Mouse (Mus musculus) effector memory CD4-positive, alpha-beta T cell, adult 7 months (primary cell): ENCODE measurements around the gene Abcb6. TPM values are rescaled to one million over a fixed set of nuclear protein-coding genes. Genes with fewer than 3 reads are reported as not detected.

Source experiments
- polyA plus RNA-seq: library from polyadenylated mRNA; unstranded; fragments of 100-300 nt; shearing (Covaris generic); gene quantifications from one replicate; pipeline ENCODE4 v1.2.1, GENCODE M21; 2017

The Abcb6 gene
- polyA plus RNA-seq, result 3.3 TPM

GRCm38 (mm10) chr1:75180105-75180590 lies at the start of gene Abcb6:
TSS of gene Abcb6 (minus strand) at chr1:75180392.

GRCm38 (mm10) chr1:75219531-75219930 lies 39.3 kb upstream of the Abcb6 start, which contains the start of gene Tuba4a:
TSS of gene Tuba4a (minus strand) at chr1:75219865.

DNA sequence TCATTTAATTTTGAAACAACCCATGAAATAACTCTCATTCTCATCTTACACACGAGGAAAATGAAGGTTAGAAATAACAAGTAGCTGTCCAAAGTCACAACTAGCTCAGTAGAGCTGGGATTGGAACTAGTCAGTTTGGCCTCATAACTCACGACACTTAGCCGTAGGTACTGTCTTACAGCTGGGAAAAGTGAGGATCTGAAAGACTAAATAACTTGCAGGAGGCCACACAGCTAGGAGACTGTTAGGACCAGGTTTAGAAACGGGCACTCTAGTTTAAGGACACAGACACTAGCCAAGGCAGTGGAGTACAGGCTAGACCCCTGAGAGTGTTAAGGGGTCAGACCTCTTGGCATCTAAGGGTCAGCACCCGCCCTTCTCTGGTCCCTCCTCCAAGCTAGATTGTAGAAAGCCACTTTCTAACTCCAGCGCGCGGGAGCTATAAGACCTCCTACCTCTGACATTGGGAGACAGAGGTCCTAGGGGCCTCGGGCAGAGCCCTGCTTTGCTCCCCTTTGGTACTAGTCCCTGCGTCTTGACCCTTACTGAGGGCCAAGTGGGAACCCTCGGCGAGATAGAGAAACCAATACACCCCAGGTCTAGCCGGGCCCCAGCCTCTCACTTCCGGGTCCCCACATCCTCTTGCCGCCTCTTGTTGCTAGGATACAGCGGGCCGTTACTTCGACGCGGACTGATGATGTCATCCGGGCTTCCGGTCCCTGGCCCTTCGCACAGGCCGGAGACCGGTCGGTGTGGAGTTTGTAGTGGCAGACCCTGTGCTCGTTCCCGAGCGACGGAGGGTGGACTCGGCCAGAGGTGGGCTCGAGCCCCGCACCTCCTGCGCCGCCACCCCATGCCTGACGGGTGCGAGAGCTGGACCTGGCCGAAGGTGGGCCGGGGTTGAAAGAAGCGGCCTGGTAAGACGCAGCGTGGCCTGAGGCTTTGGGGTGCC lies 30.2 kb upstream of the Abcb6 start, which contains the start of the genes Glb1l and Stk16:
TSS of gene Glb1l (minus strand) at position 678 of the 952 bp plus-strand sequence.
TSS of gene Stk16 (plus strand) at position 703 of the 952 bp plus-strand sequence.

GRCm38 (mm10) chr1:75191622-75192402 lies 11.6 kb upstream of the Abcb6 start, which contains the start of the genes Ankzf1 and Atg9a:
TSS of gene Ankzf1 (plus strand) at chr1:75192151.
TSS of gene Atg9a (minus strand) at chr1:75192196.

DNA sequence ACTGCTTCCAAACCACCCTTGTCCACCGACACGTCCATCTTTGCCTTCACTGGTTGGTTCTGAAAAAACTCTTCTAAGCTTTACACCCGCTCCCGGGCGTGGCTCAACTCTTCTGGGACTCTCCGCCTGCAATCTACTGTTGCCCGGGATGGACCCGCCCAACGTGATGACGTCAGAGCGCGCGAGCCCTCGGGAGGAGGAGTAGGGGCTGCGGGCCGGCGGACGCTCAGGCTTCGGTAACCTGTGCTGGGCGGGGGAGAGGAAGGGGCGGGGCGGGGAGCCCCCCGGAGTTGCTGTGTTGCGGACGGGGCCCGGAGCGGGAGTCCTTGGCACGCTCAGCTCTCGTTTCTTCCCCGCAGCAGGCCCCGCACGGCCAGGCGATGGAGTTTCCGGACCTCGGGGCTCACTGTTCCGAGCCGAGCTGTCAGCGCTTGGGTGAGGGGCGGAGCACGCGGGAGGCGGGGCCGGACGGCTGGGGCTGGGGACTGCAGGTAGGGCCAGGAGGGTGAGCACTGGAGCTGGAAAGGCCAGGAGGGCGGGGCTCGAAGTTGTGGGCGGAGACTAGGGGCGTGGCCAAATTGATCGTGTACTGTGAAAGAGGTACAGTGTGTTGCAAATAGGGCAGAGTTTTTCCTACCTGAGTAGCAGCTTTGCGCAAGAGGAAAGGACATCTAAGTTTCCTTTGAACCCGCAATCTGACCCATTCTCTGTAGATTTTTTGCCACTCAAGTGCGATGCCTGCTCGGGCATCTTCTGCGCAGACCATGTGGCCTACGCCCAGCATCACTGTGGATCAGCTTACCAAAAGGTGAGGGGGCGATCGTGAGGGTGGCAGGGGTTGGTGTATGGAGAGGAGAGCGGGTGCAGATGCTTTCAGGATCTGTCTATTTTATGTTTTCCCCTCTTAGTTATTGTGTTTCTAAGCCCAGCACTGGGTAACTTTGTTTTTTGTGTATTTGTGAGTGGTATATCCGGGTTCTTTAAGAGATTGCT lies 11.4 kb downstream of the Abcb6 start, which contains the start of gene Zfand2b:
TSS of gene Zfand2b (plus strand) at position 175 of the 993 bp plus-strand sequence.

DNA sequence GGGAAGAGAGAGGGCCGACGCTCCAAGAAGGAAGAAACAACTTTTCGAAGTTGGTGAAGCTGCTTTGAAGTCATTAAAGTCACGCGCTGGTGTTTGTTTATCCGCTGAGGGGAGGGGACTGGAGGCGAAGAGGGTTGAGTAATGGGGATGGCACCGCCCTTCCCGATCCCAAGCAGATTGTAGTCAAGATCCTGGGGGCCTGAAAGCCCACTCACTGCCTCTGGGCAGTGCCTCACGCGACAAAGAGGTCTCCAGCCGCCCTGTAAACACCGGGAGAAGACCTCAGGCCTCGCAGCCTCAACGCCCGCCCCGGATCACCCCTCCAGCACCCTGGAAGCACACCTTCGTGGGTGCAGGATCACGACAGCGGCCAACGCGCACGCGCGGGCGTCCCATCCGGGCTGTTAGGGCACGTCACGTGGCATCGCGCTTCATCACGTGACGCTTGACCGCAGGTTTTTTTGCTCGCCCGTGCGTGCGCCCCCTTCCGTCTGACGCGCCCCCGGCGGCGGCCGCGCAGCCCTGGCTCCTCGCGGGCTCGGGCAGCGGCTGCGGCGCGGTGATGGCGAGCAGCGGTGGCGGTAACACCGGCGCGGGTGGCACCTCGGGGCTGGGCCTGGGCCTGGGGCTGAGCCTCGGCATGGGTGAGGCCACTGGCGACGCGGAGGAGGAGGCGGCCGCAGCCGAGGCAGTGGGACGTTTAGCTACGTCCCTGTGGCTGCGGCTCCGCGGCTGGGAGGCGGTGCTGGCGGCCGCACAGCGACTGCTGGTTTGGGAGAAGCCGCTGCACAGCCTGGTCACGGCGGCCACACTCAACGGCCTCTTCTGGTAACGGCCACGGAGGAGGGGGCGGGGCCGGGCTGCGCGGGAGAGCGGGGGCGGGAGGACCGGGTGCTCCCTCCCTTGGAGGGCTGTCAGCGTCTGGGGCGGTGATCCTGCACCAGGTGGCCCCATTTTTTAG lies 37.6 kb downstream of the Abcb6 start, which contains the start of the genes Cnppd1 and Retreg2:
TSS of gene Cnppd1 (minus strand) at position 411 of the 961 bp plus-strand sequence.
TSS of gene Retreg2 (plus strand) at position 478 of the 961 bp plus-strand sequence.

GRCm38 (mm10) chr1:75133421-75134207 lies 46.6 kb downstream of the Abcb6 start, which contains the start of gene Slc23a3:
TSS of gene Slc23a3 (minus strand) at chr1:75133890.

DNA sequence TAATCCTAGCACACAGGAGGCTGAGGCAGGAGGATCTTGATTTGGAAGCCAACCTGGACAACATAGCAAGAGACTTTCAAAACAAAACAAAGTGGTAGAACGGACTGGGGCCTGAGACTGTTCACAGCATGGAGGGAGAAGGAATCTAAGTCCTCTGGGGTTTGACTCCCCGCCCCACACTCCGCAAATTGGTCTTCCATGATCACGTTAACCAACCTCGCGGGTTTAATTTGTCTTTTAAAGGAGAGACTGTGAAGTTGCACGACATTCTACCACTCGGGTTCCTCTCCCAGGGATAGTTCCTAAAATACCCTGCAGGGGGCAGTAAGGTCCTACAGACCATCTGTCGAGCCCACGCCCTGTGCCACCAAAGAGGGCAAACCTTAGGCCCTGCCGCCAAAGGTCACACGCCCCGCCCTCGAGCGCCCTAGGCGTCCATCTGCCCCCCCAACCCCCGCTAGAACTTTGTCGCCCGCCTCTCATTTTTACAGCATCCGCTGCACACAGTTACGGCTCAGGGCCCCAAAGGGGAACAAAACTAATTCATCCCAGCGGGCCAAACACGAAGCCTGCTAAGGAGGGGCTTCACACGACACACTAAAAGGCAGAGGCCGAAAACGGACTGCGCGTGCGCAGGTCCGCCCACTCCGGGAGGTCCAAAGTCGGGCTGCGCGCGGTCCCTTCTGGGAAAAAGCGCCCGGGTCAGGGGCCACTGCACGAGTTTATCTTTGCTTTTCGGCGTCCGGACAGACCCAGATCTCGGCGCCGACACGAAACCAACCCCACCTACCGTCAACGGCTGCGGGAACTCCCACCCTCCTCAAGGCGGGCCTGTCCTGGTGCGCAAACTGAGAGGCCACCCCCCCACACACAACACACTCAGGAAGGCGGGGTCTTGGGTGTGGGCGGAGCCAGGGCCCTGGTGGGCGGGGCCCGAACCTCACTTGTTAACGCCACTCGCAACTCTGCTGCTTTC lies 55.6 kb downstream of the Abcb6 start, which contains the start of gene Nhej1:
TSS of gene Nhej1 (minus strand) at position 855 of the 976 bp plus-strand sequence.

Other genes starting within 250 kb of the Abcb6 start
- not detected for gene Cfap65, start 244.8 kb downstream of the Abcb6 start, polyA plus RNA-seq
- gene Ihh, start 228.7 kb downstream of the Abcb6 start, polyA plus RNA-seq, result 0.15 TPM
- 6.5 TPM for gene Nhej1, start 55.2 kb downstream of the Abcb6 start, polyA plus RNA-seq
- gene Slc23a3, start 46.5 kb downstream of the Abcb6 start, polyA plus RNA-seq, result 0.30 TPM
- gene Cnppd1, start 37.7 kb downstream of the Abcb6 start, polyA plus RNA-seq, result 159 TPM
- gene Retreg2, start 37.6 kb downstream of the Abcb6 start, polyA plus RNA-seq, result 86.1 TPM
- gene Zfand2b, start 11.7 kb downstream of the Abcb6 start, polyA plus RNA-seq, result 76.0 TPM
- 19.0 TPM for gene Ankzf1, start 11.8 kb upstream of the Abcb6 start, polyA plus RNA-seq
- 17.3 TPM for gene Atg9a, start 11.8 kb upstream of the Abcb6 start, polyA plus RNA-seq
- gene Glb1l, start 30.4 kb upstream of the Abcb6 start, polyA plus RNA-seq, result 7.4 TPM
- gene Stk16, start 30.4 kb upstream of the Abcb6 start, polyA plus RNA-seq, result 59.4 TPM
- 208 TPM for gene Tuba4a, start 39.5 kb upstream of the Abcb6 start, polyA plus RNA-seq
- gene A630095N17Rik, start 51.7 kb upstream of the Abcb6 start, polyA plus RNA-seq, result not detected
- 109 TPM for gene Dnajb2, start 56.0 kb upstream of the Abcb6 start, polyA plus RNA-seq
- 0.13 TPM for gene Ptprn, start 84.1 kb upstream of the Abcb6 start, polyA plus RNA-seq
- not detected for gene Resp18, start 98.0 kb upstream of the Abcb6 start, polyA plus RNA-seq
- 42.9 TPM for gene Dnpep, start 137.6 kb upstream of the Abcb6 start, polyA plus RNA-seq
- not detected for gene Des, start 179.9 kb upstream of the Abcb6 start, polyA plus RNA-seq
- 0.59 TPM for gene Speg, start 194.9 kb upstream of the Abcb6 start, polyA plus RNA-seq